26 mouse cellular contexts compared by ENCODE assay signal in the genomic region with DNA sequence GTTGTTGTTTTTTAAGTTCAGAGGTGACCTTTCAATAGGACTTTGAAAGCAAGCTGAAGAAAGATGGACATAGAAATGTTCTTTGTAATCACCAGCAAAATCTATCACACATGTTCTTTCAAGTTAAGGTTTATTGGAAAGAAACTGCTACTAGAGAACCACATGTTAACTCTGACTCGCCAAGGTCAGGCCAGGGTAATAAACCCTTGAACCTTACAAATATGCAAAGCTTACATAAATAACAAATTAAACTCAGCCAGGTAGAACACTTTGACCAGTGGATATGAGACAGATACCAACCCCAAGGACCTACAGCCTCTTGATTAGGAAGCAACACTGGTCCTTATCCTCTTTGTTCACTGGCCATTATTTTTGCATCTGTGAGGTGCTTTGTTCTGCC.
A peak's percentile ranks its signal among the peaks of the same experiment; 100 is the strongest.
DNase-seq lines count a peak whose midpoint lies in the region; ATAC-seq and TF ChIP-seq lines count a peak whose summit lies in the region.
"Had no signal": no experiment of that assay in that cellular context is flagged by ENCODE, and none has a peak within 500 bp of the region (broad histone marks: within the 10 kb centered on the region; RNA-seq: fewer than 3 reads in every experiment).

No protein-coding gene starts in this region.

- H3K36me3 ChIP-seq in liver, postnatal 0 days (replicated peaks; ENCODE audit: insufficient read depth, low read length): no peaks in the 10 kb centered on the region
- H3K36me3 ChIP-seq: embryonic facial prominence, embryonic 10.5 days; embryonic facial prominence, embryonic 13.5 days; forebrain, embryonic 10.5 days; hindbrain, embryonic 12.5 days; hindbrain, embryonic 15.5 days had no signal

- H3K9me3 ChIP-seq in liver, postnatal 0 days (ENCODE audit: low read length): no peaks in the 10 kb centered on the region
- H3K9me3 ChIP-seq: embryonic facial prominence, embryonic 10.5 days; embryonic facial prominence, embryonic 13.5 days; forebrain, embryonic 10.5 days; forebrain, embryonic 13.5 days; hindbrain, embryonic 12.5 days; hindbrain, embryonic 15.5 days had no signal

- ATAC-seq in liver, postnatal 0 days: no peak
- no peak for ATAC-seq in granulocyte monocyte progenitor cell, adult 5-6 weeks (replicated peaks; ENCODE audit: poor library complexity, severe bottlenecking)
- ATAC-seq: activated CD4-positive, CD25-positive, alpha-beta regulatory T cell, adult 4 months; forebrain, embryonic 13.5 days; forebrain, embryonic 16.5 days had no signal

- no peak overlapping the region for H3K4me2 ChIP-seq in liver, postnatal 0 days (ENCODE audit: low read depth, low read length)
- H3K4me2 ChIP-seq: embryonic facial prominence, embryonic 13.5 days; forebrain, embryonic 13.5 days; heart, embryonic 11.5 days; hindbrain, embryonic 12.5 days; hindbrain, embryonic 15.5 days had no signal

- H3K9ac ChIP-seq in liver, postnatal 0 days (replicated peaks): no peak overlapping the region
- H3K9ac ChIP-seq: embryonic facial prominence, embryonic 13.5 days; forebrain, embryonic 13.5 days; hindbrain, embryonic 12.5 days; hindbrain, embryonic 15.5 days had no signal

- peak overlapping the region; percentile 76 for H3K27ac ChIP-seq in liver, postnatal 0 days (ENCODE audit: low read depth)
- H3K27ac ChIP-seq: embryonic facial prominence, embryonic 10.5 days; embryonic facial prominence, embryonic 13.5 days; forebrain, embryonic 10.5 days; forebrain, embryonic 13.5 days; hindbrain, embryonic 12.5 days; hindbrain, embryonic 15.5 days had no signal

- peak; percentile 37 to 69 for DNase-seq in kidney, adult 8-10 months
- DNase-seq in kidney, adult 18-20 months: no peak
- DNase-seq in liver, postnatal 0 days: no peak
- DNase-seq in liver: no peak
- peak; percentile 39 for DNase-seq in kidney, postnatal 14 days
- DNase-seq: adrenal gland, adult 8-10 months; adrenal gland, postnatal 25 days; cerebellum, adult 11-12 months; cerebellum, adult 8-10 months; cerebellum, postnatal 10 days; cerebellum, postnatal 36 days; embryo, embryonic 11 days; gastrocnemius, postnatal 10 days; gastrocnemius, postnatal 36 days; heart, adult 11 months had no signal

- TF ChIP-seq EP300 in liver, postnatal 0 days (IDR thresholded peaks at IDR 0.05; ENCODE audit: low read depth): no peak

- no peaks in the 10 kb centered on the region for H3K27me3 ChIP-seq in liver, postnatal 0 days (ENCODE audit: insufficient read depth, low read length)
- H3K27me3 ChIP-seq: hindbrain, embryonic 12.5 days had no signal

- peaks cover 4% of the 10 kb centered on the region; the same call in 1 of the 2 replicates for H3K4me1 ChIP-seq in liver, postnatal 0 days (ENCODE audit: insufficient read depth)
- H3K4me1 ChIP-seq: forebrain, embryonic 13.5 days; hindbrain, embryonic 12.5 days; hindbrain, embryonic 15.5 days had no signal

- no peak for TF ChIP-seq CTCF in liver, postnatal 0 days (IDR thresholded peaks at IDR 0.05; ENCODE audit: low read depth)

- H3K4me3 ChIP-seq in liver, postnatal 0 days (ENCODE audit: low read depth, low read length): no peak overlapping the region
- H3K4me3 ChIP-seq: embryonic facial prominence, embryonic 10.5 days; embryonic facial prominence, embryonic 13.5 days; erythroblast, embryonic 14.5 days; forebrain, embryonic 10.5 days; forebrain, embryonic 13.5 days; hindbrain, embryonic 12.5 days; hindbrain, embryonic 15.5 days had no signal

- 53% methylated on average over 1 of the region's 1 CpGs for WGBS in liver, postnatal 0 days (ENCODE audit: insufficient replicate concordance)

Comparison
In these comparisons a context has a peak if more than half of its experiments do, and no peak if none do; other contexts are left out.
1. DNase-seq: peak in kidney, adult 8-10 months (2 of 2) and kidney, postnatal 14 days (single experiment); none in kidney, adult 18-20 months (single experiment), liver, postnatal 0 days (single experiment) and liver (single experiment).